Mouse (Mus musculus) gastrocnemius, adult 8-10 months (tissue): ENCODE measurements at regions not wholly inside any gene's neighbourhood (a gene's known extent, or its start where the extent isn't known, plus 50 kb on each side); places are given as distances from the start of the nearest gene placed in this dataset. TPM values are rescaled to one million over a fixed set of nuclear protein-coding genes. Genes with fewer than 3 reads are reported as not detected.

Experiments
- microRNA-seq: library from miRNA; unstranded; fragments of <30 nt; microRNA quantifications from one replicate; pipeline ENCODE4 v1.2.0, GENCODE M21; 2022

Small RNA genes lying in the stretch of these regions (microRNA-seq; reads per million reads assigned to microRNA genes)
- gene Gm24973, result not detected
